Mouse (Mus musculus) adipose tissue, adult 10 weeks (tissue): ENCODE data around the gene Ccdc60. TPM values are rescaled to one million over a fixed set of nuclear protein-coding genes. Genes with fewer than 3 reads are reported as not detected.

ENCODE experiments used
- polyA plus RNA-seq: library from polyadenylated mRNA; stranded (reverse); fragments of 350-450 nt; fragmentation: Illumina TruSeq; extraction: RNeasy Lipid Tissue Mini Kit (QIAGEN cat#74804); gene quantifications from one replicate; pipeline ENCODE4 v1.2.3, GENCODE M21; 2014; ENCODE audit warnings: low read depth, low replicate concordance

Gene Ccdc60
- polyA plus RNA-seq, result 4.8 TPM

DNA sequence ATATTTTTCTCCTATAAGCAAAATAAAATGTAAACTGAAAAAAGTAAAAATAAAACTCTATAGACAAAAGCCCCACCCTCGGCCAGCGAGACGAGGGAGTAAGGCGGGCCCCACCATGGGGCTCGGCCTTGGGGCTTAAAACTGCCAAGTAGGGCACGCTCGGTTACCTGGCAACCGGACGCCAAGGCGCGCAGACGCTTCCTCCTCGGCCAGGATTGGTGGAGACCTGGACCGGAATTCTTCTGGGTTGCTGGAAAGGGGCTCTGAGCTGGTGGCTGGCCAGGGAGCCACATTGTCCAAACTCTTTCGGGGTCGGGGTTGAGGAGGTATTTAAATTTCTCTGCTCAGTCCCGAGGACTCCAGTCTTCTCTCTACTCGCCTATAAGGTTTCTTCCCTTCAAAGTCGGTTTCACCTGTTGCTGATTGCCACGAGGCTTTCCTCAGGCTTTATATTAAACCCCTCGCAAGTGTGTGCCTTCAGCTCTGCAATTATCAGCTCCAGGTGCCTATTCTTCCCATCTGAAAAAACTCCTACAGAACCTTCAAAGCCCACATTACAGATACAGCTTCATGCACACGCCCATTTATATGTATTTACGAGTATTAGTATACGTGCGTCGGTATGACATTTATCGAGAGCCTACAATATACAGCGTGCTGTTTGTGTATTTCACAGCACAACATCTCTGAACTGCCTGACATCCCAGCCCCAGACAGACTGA lies at the start of gene Ccdc60:
Ccdc60 (minus strand) TSS at position 137 of the 722 bp plus-strand sequence.

DNA sequence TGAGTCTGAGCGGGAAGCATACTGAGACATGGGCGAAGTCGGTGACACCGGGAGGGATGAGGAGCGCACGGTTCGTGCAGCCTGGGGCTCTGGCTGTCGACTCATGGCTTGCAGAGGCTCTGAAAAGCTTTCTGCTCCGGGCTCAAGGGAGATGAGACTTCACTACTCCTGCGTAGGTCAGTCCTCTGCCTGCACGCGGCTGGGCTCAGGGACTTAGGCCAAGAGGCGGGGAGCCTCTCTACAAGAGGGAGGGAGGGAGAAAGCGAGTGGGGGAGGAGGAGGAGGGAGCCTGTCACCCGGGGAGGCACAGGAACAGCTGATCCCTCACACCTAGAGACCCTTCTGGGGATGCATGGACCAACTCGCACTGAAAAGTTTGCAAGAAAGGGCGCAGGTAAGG lies 205.7 kb downstream of the Ccdc60 start, which contains the start of gene Tmem233:
Tmem233 (minus strand) TSS at position 164 of the 400 bp plus-strand sequence.

Other genes starting within 250 kb of the Ccdc60 start
- not detected for gene Tmem233, start 205.7 kb downstream of the Ccdc60 start, polyA plus RNA-seq
- 52.5 TPM for gene Hspb8, start 133.9 kb upstream of the Ccdc60 start, polyA plus RNA-seq